Mouse (Mus musculus) lung, embryonic 15.5 days (tissue): ENCODE data around the gene Ptprg. TPM values are rescaled to one million over a fixed set of nuclear protein-coding genes. Genes with fewer than 3 reads are reported as not detected.

Experiments
- ATAC-seq: fragments of 200-750 bp; cut with Nextera tagmentation; 2 replicates; pipeline ENCODE4 v1.8.0; 2017; ENCODE audit warnings: moderate number of reproducible peaks, borderline replicate concordance; ENCODE audit not compliant: low FRiP score, low TSS enrichment; ENCODE audit errors: extremely low read depth
- H3K27ac ChIP-seq: fragments of 300-500 bp; sonication (generic); 2 replicates; pipeline ENCODE4 v1.5.1; 2015; ENCODE audit warnings: moderate library complexity, mild to moderate bottlenecking, inconsistent platforms
- H3K27me3 ChIP-seq: fragments of 300-500 bp; sonication (generic); 2 replicates; pipeline ENCODE4 v1.6.1; 2015; ENCODE audit warnings: inconsistent platforms
- H3K36me3 ChIP-seq: fragments of 300-500 bp; sonication (generic); 2 replicates; pipeline ENCODE4 v1.6.1; 2015; ENCODE audit warnings: inconsistent platforms
- H3K4me1 ChIP-seq: fragments of 300-500 bp; sonication (generic); 2 replicates; pipeline ENCODE4 v1.6.1; 2015; ENCODE audit warnings: inconsistent platforms
- H3K4me2 ChIP-seq: fragments of 300-500 bp; sonication (generic); 2 replicates; pipeline ENCODE4 v1.6.1; 2015; ENCODE audit warnings: inconsistent platforms, mild to moderate bottlenecking, moderate library complexity
- H3K4me3 ChIP-seq: fragments of 300-500 bp; sonication (generic); 2 replicates; pipeline ENCODE4 v1.5.1; 2015; ENCODE audit warnings: mild to moderate bottlenecking, inconsistent platforms
- H3K9ac ChIP-seq: fragments of 300-500 bp; sonication (generic); 2 replicates; pipeline ENCODE4 v1.6.1; 2015; ENCODE audit warnings: inconsistent platforms
- H3K9me3 ChIP-seq: fragments of 300-500 bp; sonication (generic); 2 replicates; pipeline ENCODE4 v1.6.1; 2016; ENCODE audit warnings: inconsistent platforms
- WGBS: fragments of 180-500 bp; shearing (Covaris S2); methylation state at CpG from one replicate; pipeline ENCODE4 v1.1.7; 2015; 5-methylcytosine and 5-hydroxymethylcytosine counted together
- polyA plus RNA-seq: library from polyadenylated mRNA; unstranded; fragments of >200 nt; fragmentation: Nextera tagmentation; extraction: Ambion mirVana; gene quantifications from 2 replicates; pipeline ENCODE4 v1.2.1, GENCODE M21; 2015

Gene Ptprg
- polyA plus RNA-seq, 1 experiment from 2014 or later: 29.9 TPM

- no peak; the same call in 1 of the 2 replicates for ATAC-seq
- Histone ChIP-seq H3K9ac (no peak overlapping the region), H3K4me3 (no peak overlapping the region), H3K27ac (no peak overlapping the region), H3K4me1 (no peaks in the 10 kb centered on the region; the same call in 1 of the 2 replicates), H3K27me3 (no peaks in the 10 kb centered on the region), H3K36me3 (no peaks in the 10 kb centered on the region), H3K4me2 (no peak overlapping the region), H3K9me3 (no peaks in the 10 kb centered on the region)
- 52% methylated on average over 7 of the region's 7 CpGs for WGBS
Observed at GRCm38 (mm10) chr14:12077193-12077592, 523.9 kb downstream of the Ptprg start.

- ATAC-seq: no peak
Observed at GRCm38 (mm10) chr14:12079250-12079649, 525.9 kb downstream of the Ptprg start.

DNA sequence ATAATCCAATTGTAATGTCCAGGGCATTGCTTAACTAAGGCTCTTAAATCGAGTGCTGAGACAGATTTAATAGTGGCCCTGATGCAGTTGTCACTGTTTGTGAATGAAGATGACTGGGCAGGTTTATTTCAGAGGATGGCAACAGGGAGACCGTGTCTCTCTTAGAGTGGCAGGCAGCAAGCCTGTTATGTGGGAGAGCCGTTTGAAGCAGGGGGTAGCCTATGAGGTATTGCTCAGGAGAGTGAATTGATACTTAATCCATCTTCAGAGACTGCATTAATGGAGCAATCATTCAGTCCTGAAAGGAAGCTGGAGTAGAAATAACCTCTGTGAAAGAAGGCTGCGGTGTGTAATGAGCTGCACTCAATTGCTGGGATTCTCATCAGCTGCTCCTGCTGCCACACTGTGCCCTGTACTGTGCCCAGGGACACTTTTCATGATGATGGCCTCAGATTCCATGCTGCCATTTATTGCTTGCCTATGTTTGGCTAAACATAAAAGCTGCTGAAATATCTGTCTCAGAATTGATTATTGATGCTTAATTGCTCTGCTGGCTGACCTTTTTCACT is 526.6 kb downstream of the Ptprg start:
- H3K36me3 ChIP-seq: no peaks in the 10 kb centered on the region

More at GRCm38 (mm10) chr14:12079250-12079649, 525.9 kb downstream of the Ptprg start:
- no peak overlapping the region for H3K27ac ChIP-seq
- WGBS: 52% methylated on average over 6 of the region's 6 CpGs
- H3K4me1 ChIP-seq: no peaks in the 10 kb centered on the region; the same call in 1 of the 2 replicates
- H3K36me3 ChIP-seq: no peaks in the 10 kb centered on the region
- no peak overlapping the region for H3K4me3 ChIP-seq
- H3K27me3 ChIP-seq: no peaks in the 10 kb centered on the region
- H3K9ac ChIP-seq: no peak overlapping the region
- H3K4me2 ChIP-seq: no peak overlapping the region
- H3K9me3 ChIP-seq: no peaks in the 10 kb centered on the region

DNA sequence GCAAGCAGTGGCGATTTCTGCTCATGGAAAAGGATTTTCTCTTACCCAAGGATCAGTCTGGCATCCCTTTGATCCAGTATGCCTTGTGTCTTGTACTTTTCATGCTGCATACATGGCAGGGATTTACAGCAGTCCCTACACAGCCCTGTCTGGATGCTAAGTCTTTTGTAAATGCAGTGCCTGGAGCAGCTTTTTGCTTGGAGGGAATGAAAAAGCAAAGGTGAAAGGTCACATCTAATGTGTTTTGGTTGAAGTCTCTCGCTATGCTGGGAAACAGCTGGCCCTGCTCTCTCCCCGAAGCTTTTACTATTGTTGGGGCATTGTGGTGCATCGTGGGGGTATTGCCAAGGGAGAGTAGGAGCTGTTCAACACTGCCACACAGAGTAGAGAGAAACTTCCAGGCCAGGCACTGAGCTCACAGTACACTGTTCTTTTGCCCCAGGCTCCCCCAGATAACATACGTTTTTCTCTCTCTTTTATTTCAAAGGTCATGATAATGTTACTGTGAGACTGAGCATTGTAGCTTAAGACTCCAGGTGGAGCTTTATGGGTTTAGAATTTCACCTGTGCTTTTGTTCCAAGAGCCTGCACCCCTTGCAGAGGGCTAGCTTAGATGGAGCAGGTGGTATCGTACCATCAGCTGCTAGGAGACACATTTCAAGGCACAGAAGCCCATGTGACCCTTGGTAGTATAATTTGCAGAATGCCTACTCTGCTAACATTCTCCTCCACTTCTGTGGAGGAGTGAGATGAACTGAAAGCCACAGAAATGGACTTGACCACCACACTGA is 529.0 kb downstream of the Ptprg start:
- Histone ChIP-seq H3K4me1 (peaks cover 14% of the 10 kb centered on the region), H3K9me3 (no peaks in the 10 kb centered on the region), H3K4me3 (no peak overlapping the region), H3K4me2 (no peak overlapping the region), H3K9ac (no peak overlapping the region), H3K27ac (no peak overlapping the region), H3K27me3 (no peaks in the 10 kb centered on the region), H3K36me3 (no peaks in the 10 kb centered on the region)
- 51% methylated on average over 6 of the region's 6 CpGs for WGBS
- ATAC-seq: no peak

More for the DNA sequence above, 526.6 kb downstream of the Ptprg start:
- no peaks in the 10 kb centered on the region for H3K27me3 ChIP-seq
- no peaks in the 10 kb centered on the region for H3K9me3 ChIP-seq
- no peaks in the 10 kb centered on the region; the same call in 1 of the 2 replicates for H3K4me1 ChIP-seq
- no peak overlapping the region for H3K27ac ChIP-seq
- no peak overlapping the region for H3K4me2 ChIP-seq
- 58% methylated on average over 4 of the region's 4 CpGs for WGBS
- no peak for ATAC-seq
- no peak overlapping the region for H3K9ac ChIP-seq
- H3K4me3 ChIP-seq: no peak overlapping the region

DNA sequence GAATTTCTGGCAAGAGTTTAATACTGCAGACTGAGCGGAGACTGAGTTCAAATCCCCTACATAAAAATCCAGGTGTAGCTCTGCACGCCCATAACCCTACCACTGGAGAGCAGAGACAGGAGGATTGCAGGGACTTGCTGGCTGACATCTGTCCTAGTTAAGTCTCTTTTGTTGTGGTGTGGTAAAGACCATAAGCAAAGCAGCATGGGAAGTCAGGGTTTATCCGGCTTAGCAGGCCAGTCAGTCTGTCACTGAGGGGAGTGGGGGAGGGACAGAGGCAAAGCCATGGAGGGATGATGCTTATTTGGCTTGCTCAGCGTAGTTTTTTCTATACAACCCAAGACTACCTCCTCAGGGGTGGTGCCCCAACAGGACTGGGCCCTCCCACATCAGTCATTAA is 530.7 kb downstream of the Ptprg start:
- 88% methylated on average over 4 of the region's 4 CpGs for WGBS
- H3K4me1 ChIP-seq: peaks cover 14% of the 10 kb centered on the region
- no peak overlapping the region for H3K4me2 ChIP-seq
- ATAC-seq: no peak
- no peaks in the 10 kb centered on the region for H3K27me3 ChIP-seq
- H3K27ac ChIP-seq: no peak overlapping the region
- H3K9ac ChIP-seq: no peak overlapping the region
- no peaks in the 10 kb centered on the region for H3K9me3 ChIP-seq
- H3K36me3 ChIP-seq: no peaks in the 10 kb centered on the region
- H3K4me3 ChIP-seq: no peak overlapping the region

GRCm38 (mm10) chr14:12085078-12085477 is 531.7 kb downstream of the Ptprg start:
- Histone ChIP-seq H3K4me3 (no peak overlapping the region), H3K27ac (no peak overlapping the region), H3K4me2 (no peak overlapping the region), H3K4me1 (peaks cover 14% of the 10 kb centered on the region), H3K9ac (no peak overlapping the region), H3K36me3 (no peaks in the 10 kb centered on the region), H3K27me3 (no peaks in the 10 kb centered on the region), H3K9me3 (no peaks in the 10 kb centered on the region)
- ATAC-seq: no peak
- 79% methylated on average over 4 of the region's 4 CpGs for WGBS

DNA sequence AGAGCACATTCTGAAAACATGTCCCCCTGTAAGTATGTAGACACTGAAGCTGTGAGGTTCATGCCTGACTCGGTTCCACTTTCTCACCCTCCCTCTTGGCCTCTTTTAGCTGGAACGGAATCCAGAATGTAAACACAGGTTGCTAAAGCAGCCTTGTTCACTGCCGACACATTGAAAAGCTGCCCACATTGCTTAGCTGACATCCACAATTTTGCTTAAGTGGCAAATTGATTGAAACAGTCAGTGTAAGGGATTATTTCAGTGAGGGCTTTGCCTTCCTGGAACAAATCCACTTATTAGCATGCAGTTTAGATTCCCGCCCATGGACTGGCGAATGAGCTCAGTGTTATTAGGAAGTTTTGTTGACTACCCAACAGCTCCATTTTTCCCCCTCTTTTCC is 532.8 kb downstream of the Ptprg start:
- Histone ChIP-seq H3K27ac (peak overlapping the region; percentile 55), H3K36me3 (no peaks in the 10 kb centered on the region), H3K4me2 (no peak overlapping the region), H3K27me3 (no peaks in the 10 kb centered on the region), H3K4me1 (peaks cover 14% of the 10 kb centered on the region), H3K4me3 (no peak overlapping the region), H3K9ac (no peak overlapping the region), H3K9me3 (no peaks in the 10 kb centered on the region)
- ATAC-seq: peak; percentile 62
- 17% methylated on average over 5 of the region's 5 CpGs for WGBS

GRCm38 (mm10) chr14:12089954-12090353 is 536.6 kb downstream of the Ptprg start:
- peaks cover 14% of the 10 kb centered on the region for H3K4me1 ChIP-seq
- no peak for ATAC-seq
- no peaks in the 10 kb centered on the region for H3K9me3 ChIP-seq
- no peak overlapping the region for H3K4me3 ChIP-seq
- H3K27me3 ChIP-seq: no peaks in the 10 kb centered on the region
- no peak overlapping the region for H3K9ac ChIP-seq
- H3K27ac ChIP-seq: no peak overlapping the region
- H3K4me2 ChIP-seq: no peak overlapping the region
- H3K36me3 ChIP-seq: no peaks in the 10 kb centered on the region

GRCm38 (mm10) chr14:12091730-12092129 is 538.4 kb downstream of the Ptprg start:
- 82% methylated on average over 3 of the region's 3 CpGs for WGBS
- Histone ChIP-seq H3K36me3 (no peaks in the 10 kb centered on the region), H3K9me3 (no peaks in the 10 kb centered on the region), H3K4me1 (peaks cover under 1% of the 10 kb centered on the region), H3K4me2 (no peak overlapping the region), H3K27me3 (no peaks in the 10 kb centered on the region), H3K27ac (no peak overlapping the region), H3K4me3 (no peak overlapping the region), H3K9ac (no peak overlapping the region)
- ATAC-seq: no peak

DNA sequence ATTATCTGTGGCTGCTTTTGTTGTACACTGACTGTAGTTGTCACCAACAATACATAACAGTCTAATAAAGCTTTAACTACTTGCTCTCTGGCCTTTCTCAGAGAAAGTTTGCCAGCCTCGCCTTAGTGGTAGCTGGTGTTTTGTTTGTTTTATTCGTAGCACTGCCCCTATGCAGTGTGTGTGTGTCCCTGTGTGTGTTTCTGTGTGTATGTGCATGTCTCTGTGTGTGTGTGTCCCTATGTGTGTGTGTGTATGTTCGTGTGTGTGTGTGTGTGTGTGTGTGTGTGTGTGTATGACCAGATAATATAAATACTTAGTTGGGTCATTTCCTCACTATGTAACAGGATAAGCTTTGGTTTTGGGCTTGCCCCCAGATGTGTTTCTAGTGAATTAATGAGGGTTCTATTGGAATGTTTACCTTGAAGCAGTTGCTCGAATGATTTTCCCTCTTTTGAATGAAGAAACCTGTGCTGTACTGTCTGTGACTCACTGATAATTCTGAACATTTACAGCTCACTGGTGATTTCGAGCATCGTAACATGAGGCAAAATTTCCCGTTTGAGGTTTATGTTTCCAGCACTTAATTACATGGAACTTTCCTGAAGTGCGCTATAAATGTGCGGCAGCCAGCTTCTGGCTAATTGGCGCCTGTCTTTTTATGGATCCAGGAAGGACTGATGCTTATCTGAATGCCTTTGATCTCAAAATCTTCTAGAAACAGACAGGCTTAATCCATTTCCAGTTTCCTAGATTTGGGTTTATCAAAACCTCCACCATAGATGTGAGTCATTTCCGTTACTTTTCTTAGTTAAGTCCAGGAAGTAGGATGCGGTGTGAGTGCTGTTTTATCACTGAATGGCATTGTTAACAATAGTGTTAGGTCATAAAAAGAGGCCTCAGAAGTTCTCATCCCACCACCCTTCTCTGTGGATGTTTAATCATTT is 546.3 kb downstream of the Ptprg start:
- H3K27ac ChIP-seq: peak overlapping the region; percentile 74
- H3K27me3 ChIP-seq: no peaks in the 10 kb centered on the region
- no peaks in the 10 kb centered on the region for H3K36me3 ChIP-seq
- H3K4me3 ChIP-seq: no peak overlapping the region
- no peak overlapping the region for H3K9ac ChIP-seq
- no peak overlapping the region for H3K4me2 ChIP-seq
- no peaks in the 10 kb centered on the region for H3K9me3 ChIP-seq
- no peaks in the 10 kb centered on the region for H3K4me1 ChIP-seq
- WGBS: 45% methylated on average over 12 of the region's 12 CpGs
- ATAC-seq: peak; percentile 55

DNA sequence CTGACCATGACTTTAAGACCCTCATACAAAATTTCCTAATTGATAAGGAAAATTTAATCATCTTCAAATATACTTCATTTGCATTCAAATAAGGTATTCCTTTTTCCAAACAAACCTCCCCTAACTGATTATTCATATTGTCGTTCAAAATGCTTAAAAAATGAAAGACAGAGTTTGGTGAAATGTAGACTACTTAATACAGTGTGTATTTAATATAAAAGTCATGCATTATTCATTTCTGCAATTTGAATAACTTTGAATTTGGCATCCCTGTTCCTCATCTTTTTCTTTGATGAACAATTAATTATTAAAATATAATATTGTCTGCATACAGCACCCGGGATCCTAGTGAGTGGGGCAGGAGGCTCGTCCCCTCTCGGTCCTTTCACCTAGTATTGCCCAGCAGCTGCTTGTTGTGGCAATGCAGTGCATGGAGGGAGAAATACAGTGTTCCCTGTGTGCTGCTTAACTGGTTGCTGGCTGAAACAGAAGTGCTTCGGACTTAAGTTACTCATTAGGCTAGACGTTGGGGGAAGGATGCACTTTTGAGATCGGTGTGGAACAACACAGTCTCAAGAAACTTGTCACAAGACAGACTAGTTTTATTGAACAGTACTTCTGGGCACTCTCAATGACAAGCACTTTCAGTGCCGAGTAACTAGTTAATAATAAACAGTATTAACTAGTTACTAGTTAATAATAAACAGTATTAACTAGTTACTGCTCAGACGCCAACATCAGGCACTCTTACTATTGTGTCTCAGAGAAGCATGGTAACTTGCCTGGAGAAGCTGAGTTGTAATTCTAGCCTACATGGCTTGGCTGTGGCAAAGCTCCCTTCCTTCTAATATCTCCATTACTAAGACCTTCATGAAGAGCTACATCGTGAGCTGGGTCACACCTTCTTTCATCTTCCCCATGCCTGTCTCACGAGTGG is 549.3 kb downstream of the Ptprg start:
- H3K27ac ChIP-seq: no peak overlapping the region
- no peak for ATAC-seq

More for the DNA sequence above, 549.3 kb downstream of the Ptprg start:
- H3K4me1 ChIP-seq: no peaks in the 10 kb centered on the region
- no peak overlapping the region for H3K4me2 ChIP-seq
- no peaks in the 10 kb centered on the region for H3K9me3 ChIP-seq
- WGBS: 67% methylated on average over 11 of the region's 11 CpGs
- H3K4me3 ChIP-seq: no peak overlapping the region
- H3K9ac ChIP-seq: no peak overlapping the region
- H3K27me3 ChIP-seq: no peaks in the 10 kb centered on the region
- H3K36me3 ChIP-seq: no peaks in the 10 kb centered on the region
